Mouse (Mus musculus) E14TG2a.4 (cell line): ENCODE measurements at regions not wholly inside any gene's neighbourhood (a gene's known extent, or its start where the extent isn't known, plus 50 kb on each side); places are given as distances from the start of the nearest gene placed in this dataset.

ENCODE experiments used
- CTCF ChIP-seq: conservative IDR thresholded peaks from 2 replicates; pipeline ENCODE4 v1.5.1; 2014; ENCODE audit warnings: low read length
- POU5F1 ChIP-seq: IDR thresholded peaks from 2 replicates; pipeline ENCODE4 v1.6.1; 2014; ENCODE audit warnings: low read length, borderline replicate concordance

DNA sequence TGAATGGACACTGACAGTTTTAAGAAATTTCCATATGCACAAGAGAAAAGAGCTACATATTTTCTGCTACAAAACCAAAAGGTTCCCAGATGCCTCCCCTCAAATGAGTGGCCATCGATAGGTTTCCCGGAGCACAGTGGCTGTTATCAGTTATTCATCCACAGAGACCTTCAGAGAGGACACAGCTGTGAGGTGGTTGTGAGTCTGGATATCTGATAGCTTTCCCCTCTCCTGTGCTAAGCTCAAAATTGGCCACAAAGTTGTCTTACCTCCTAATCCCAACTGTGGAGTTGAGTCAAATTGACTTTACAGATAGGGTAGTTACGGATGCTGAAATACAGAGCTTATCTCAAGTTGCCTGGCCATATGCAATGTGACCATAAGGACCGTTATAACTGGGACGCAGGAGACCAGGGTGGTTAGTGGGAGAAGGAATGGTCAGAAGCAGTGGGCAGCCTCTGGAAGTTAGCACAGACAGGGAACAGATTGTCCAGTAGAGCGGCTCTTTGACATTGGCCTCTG is 93.3 kb upstream of the Zfp706 start:
- TF ChIP-seq CTCF = no peak
- TF ChIP-seq POU5F1 = no peak
